Mouse (Mus musculus) G1E-ER4 (cell line): ENCODE data around the gene Zfp658. TPM values are rescaled to one million over a fixed set of nuclear protein-coding genes. Genes with fewer than 3 reads are reported as not detected.

Experiments
- GATA1 ChIP-seq: IDR thresholded peaks from one replicate; pipeline ENCODE4 v1.8.0; 2012; ENCODE audit warnings: low read length, inconsistent platforms
- polyA plus RNA-seq: library from polyadenylated mRNA; stranded (reverse); fragments of >175 nt; gene quantifications from 2 replicates; pipeline ENCODE4 v1.2.3, GENCODE M21; 2012

The Zfp658 gene
- polyA plus RNA-seq, 1 experiment, result 0.15 TPM

- TF ChIP-seq GATA1, result no peak
Measured at GRCm38 (mm10) chr7:43555351-43555750, 6.7 kb upstream of the Zfp658 start.

DNA sequence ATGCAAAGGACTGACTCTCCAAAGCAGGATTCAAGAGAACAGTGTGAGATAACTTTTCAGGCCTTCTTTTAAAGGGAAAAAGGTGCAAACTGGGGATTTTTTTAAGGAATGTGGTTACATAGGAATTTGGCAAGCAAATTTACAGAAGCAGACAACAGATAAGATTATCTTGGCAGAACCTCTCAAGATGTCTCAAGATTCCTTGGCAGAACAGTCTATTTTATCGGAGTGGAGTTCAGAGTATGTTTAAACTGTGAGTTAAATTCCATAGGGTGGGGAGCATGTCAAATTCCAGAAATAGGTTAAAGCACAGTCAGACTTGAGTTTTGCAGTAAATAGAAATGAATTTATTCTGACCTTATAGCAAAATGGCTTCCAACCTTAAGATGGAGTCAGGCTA lies 5.2 kb upstream of the Zfp658 start:
- TF ChIP-seq GATA1, result no peak

DNA sequence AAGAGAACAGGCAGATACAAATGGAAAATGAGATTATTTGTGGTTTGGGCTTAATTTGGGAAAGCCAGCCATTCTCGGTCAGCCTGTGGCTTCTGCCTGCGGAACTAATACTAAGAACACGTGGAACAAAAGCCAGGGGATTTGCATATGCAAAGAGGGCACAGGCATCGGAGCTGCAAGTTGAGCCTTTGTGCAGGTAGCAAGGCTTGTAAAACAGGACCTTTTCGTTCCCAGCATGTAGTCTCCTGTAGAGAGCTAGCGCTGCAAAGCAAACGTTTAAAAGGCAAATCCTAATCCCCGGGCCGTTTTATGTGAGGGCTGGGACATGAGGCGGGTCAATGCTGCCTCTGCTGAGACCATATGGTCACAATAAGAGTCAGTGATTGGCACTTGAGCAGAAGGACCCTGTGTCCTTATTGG lies 605 bp downstream of the Zfp658 start:
- no peak for TF ChIP-seq GATA1

DNA sequence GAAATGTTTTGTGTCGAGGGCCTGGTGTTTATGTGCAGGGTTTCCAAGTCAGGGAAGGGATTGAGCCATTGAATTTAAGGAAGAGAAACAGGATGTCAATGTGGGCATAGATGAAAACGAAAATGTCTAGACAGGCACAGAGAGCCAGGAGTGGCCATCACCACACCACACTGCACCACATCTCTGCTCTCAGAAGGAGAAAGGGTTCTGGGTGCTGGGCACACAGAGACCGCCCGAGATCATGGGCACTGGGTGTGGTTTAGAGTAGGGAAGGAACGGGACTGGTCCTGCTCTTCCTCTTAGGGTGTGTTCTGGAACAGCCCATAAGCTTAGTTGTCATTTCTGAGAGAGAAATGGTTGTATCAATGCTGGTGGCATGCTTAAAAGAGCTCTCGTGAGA lies 1.2 kb downstream of the Zfp658 start:
- TF ChIP-seq GATA1, result no peak

- no peak for TF ChIP-seq GATA1
Measured at GRCm38 (mm10) chr7:43571216-43571615, 9.2 kb downstream of the Zfp658 start.

- no peak for TF ChIP-seq GATA1
Measured at GRCm38 (mm10) chr7:43579440-43580171, 17.6 kb downstream of the Zfp658 start, which contains the start of gene Zfp719. TSS of gene Zfp719 (plus strand) at chr7:43579610.

- TF ChIP-seq GATA1, result no peak
Measured at GRCm38 (mm10) chr7:43580526-43580925, 18.5 kb downstream of the Zfp658 start.

DNA sequence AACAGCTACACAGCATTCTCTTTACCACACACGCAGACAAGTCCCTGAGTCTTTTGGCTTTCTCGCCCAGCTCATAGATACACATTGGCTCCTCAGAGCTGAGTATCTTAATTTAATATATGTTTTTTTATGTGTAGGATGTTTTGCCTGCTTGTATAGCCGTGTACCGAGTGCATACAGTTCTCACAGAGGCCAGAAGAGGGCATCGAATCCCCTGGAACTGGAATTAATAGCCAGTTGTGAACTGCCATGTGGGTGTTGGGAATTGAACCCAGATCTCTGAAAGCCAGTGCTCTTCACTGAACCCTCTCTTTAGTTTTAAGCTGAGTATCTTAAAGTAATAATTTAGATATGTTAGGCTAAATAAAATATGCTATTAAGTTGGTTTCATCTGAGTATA lies 22.7 kb downstream of the Zfp658 start:
- TF ChIP-seq GATA1, result no peak

- TF ChIP-seq GATA1, result no peak
Measured at GRCm38 (mm10) chr7:43601884-43602283, 39.8 kb downstream of the Zfp658 start.

GRCm38 (mm10) chr7:43606896-43607742 lies 45.1 kb downstream of the Zfp658 start, which contains the start of gene Zfp819:
TSS of gene Zfp819 (plus strand) at chr7:43607169.
- no peak for TF ChIP-seq GATA1

- no peak for TF ChIP-seq GATA1
Measured at GRCm38 (mm10) chr7:43607743-43608287, 45.8 kb downstream of the Zfp658 start.

DNA sequence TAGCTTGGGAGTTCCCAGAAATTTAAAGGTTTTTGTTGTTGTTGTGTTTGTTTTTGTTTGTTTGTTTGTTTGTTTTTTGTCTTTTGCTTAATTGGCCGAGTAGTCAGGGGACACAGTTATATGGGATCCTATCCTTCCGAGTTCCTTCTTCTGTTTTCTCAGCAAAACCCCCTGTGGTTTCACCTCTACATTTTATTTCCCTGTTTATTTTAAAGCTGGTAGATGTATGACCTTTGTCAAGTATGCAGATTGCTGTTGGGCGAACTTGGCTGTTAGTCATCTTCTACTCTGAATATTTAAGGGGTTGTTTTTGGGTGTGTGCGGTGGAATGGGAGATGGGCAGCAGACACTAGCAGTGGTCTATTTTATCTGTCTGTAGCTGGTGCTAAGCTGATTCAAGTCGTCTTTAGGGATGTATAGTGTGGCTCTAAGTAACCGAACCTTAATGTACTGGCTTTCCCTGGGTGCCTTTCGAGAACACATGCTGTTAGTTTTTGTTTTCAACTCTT lies 46.3 kb downstream of the Zfp658 start:
- TF ChIP-seq GATA1, result no peak

DNA sequence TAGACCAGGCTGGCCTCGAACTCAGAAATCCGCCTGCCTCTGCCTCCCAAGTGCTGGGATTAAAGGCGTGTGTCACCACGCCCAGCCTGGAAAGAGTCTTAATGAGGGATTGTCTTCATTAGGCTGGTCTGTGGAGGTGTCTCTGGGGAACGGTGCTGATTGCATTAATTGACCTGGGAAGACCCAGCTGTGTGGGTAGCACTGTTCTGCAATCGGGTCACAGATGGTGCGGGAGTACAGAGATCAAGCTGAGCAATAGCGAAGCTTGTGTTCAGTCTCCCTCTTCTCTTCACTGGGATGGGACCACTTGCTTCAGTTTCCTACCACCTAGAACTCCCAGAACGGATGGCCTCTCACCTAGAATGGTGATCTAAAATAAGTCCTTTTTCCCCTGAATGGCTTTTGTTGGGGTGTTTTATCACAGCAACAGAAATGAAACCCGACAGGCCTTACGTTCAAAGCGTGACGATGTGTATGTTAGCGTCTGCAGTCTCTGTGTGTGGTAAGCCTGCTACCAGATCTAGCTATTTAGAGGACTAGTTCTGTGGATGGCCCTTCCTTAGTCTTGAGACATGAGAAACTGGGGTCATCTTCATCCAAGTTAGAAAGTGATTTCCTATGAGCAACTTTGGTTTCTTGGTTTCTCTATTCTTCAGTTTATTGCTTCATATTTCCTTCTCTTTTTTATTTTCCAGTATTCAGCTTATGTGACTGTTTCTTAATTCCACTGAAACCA lies 51.9 kb downstream of the Zfp658 start:
- TF ChIP-seq GATA1, result no peak

DNA sequence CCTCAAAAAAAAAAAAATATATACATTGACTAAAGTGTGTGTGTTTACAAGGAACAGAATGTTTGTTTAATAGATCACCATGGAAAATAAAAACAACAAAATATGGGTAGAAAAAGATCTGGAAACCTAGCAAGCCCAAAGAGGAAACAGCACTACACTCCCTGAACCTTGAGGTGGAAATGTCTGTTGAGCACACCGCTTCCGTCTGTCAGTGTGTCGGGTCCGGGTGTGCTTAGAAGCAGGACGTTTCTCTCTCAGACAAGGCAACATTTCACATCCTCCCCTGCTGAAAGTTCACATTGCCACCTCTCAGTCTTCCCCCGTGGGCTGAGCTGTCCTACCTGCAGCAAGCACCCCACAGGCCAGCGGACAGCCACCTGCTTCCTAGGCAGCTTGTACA lies 60.9 kb downstream of the Zfp658 start:
- no peak for TF ChIP-seq GATA1

DNA sequence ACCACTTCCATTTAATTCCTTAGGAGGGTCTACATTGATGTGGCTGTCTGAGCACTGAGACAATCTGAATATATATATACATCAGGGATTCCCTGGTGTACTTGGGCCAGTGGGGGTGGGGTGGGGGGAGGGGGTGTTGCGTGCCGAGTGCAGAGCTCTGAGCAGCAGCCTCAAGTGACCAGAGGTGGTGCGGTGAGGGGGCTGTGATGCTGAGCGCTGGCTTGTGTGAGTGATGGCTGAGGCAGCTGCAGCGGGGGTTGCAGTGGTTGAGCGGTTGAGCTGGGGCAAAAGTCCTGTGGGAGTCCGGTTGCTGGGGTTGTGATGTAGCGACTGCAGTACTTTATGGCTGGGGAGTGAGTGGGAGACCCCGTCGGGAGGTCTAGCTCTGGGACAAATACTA lies 61.8 kb downstream of the Zfp658 start:
- no peak for TF ChIP-seq GATA1

Other genes starting within 250 kb of the Zfp658 start
- 2.1 and 3.6 TPM in 2 replicates for gene Zfp715, start 249.0 kb upstream of the Zfp658 start, polyA plus RNA-seq
- 0.03 and 0.10 TPM in 2 replicates for gene Siglecf, start 210.9 kb upstream of the Zfp658 start, polyA plus RNA-seq
- not detected in 2 replicates for gene Siglecg, start 154.1 kb upstream of the Zfp658 start, polyA plus RNA-seq
- 0.04 and 0.06 TPM in 2 replicates for gene Lim2, start 134.6 kb upstream of the Zfp658 start, polyA plus RNA-seq
- not detected in 2 replicates for gene Nkg7, start 125.2 kb upstream of the Zfp658 start, polyA plus RNA-seq
- not detected in 2 replicates for gene Cldnd2, start 121.5 kb upstream of the Zfp658 start, polyA plus RNA-seq
- 117 and 170 TPM in 2 replicates for gene Etfb, start 118.2 kb upstream of the Zfp658 start, polyA plus RNA-seq
- gene Gm45233, start 118.1 kb upstream of the Zfp658 start, polyA plus RNA-seq, result 0.21 TPM in 1 of 2 replicates, not detected in the other
- 0.40 and 0.44 TPM in 2 replicates for gene Vsig10l, start 99.1 kb upstream of the Zfp658 start, polyA plus RNA-seq
- gene Iglon5, start 72.2 kb upstream of the Zfp658 start, polyA plus RNA-seq, result not detected in 2 replicates
- gene 4931406B18Rik, start 56.3 kb upstream of the Zfp658 start, polyA plus RNA-seq, result not detected in 2 replicates
- gene Cd33, start 17.8 kb upstream of the Zfp658 start, polyA plus RNA-seq, result not detected in 2 replicates
- gene Zfp719, start 17.4 kb downstream of the Zfp658 start, polyA plus RNA-seq, result 0.09 and 0.12 TPM in 2 replicates
- not detected in 2 replicates for gene Zfp819, start 44.9 kb downstream of the Zfp658 start, polyA plus RNA-seq
- gene Ceacam18, start 72.5 kb downstream of the Zfp658 start, polyA plus RNA-seq, result not detected in 2 replicates
- gene Siglece, start 97.9 kb downstream of the Zfp658 start, polyA plus RNA-seq, result not detected in 2 replicates
- gene Ctu1, start 109.8 kb downstream of the Zfp658 start, polyA plus RNA-seq, result 25.2 and 33.9 TPM in 2 replicates
- gene Klk14, start 128.2 kb downstream of the Zfp658 start, polyA plus RNA-seq, result not detected in 2 replicates
- gene Klk13, start 150.3 kb downstream of the Zfp658 start, polyA plus RNA-seq, result not detected in 2 replicates
- gene Klk12, start 206.6 kb downstream of the Zfp658 start, polyA plus RNA-seq, result not detected in 2 replicates
- not detected in 2 replicates for gene Klk11, start 212.3 kb downstream of the Zfp658 start, polyA plus RNA-seq
- gene Klk10, start 218.8 kb downstream of the Zfp658 start, polyA plus RNA-seq, result not detected in 2 replicates
- gene Klk9, start 229.6 kb downstream of the Zfp658 start, polyA plus RNA-seq, result not detected in 2 replicates
- not detected in 2 replicates for gene Klk8, start 235.3 kb downstream of the Zfp658 start, polyA plus RNA-seq
- not detected in 2 replicates for gene Klk7, start 249.0 kb downstream of the Zfp658 start, polyA plus RNA-seq